Mouse (Mus musculus): Measurements from ENCODE around the gene Phactr4.

DNA sequence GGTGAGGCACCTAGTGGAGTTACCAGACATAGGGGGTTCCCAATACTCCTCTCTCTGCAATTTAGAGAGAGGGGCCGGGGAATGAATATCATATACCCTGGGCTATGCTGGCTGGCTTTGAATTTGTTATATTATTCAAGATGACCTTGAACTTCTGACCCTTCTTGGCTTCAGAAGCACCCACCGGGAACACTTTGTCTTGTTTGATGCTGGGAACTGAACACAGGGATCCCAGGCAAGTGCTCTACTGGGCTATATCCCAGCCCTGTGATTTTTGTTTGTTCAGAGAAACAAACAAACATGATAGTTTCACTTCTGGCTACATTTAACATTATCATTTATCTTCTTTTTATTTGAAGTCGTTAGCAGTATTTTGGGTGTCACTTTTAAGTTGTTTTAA lies 66.9 kb downstream of the Phactr4 start:
- TF ChIP-seq CTCF (IDR thresholded peaks at IDR 0.05; ENCODE audit: low read depth, low read length) = no peak
- TF ChIP-seq POLR2A (IDR thresholded peaks at IDR 0.05; ENCODE audit: borderline replicate concordance, low read depth, low read length) = no peak

All from bone marrow macrophage, adult 2 months (primary cell).